Mouse (Mus musculus) liver, embryonic 14.5 days (tissue): ENCODE measurements around the gene Ace. TPM values are rescaled to one million over a fixed set of nuclear protein-coding genes. Genes with fewer than 3 reads are reported as not detected.
"Not testable (repeated sequence)": the region's sequence is repeated elsewhere in the genome, so short reads cannot be mapped to it uniquely, and the experiment has no call there.

Experiments
- ATAC-seq: fragments of 200-750 bp; cut with Nextera tagmentation; 2 replicates; pipeline ENCODE4 v1.8.0; 2017; ENCODE audit warnings: moderate number of reproducible peaks, mild to moderate bottlenecking, moderate library complexity; ENCODE audit not compliant: insufficient read depth
- DNase-seq, 3 experiments: peaks; one replicate each; pipeline ENCODE4 v3.0.0-alpha.2; 2012 to 2013; ENCODE audit warnings: low read depth in 3 of 3, low spot score in 3 of 3
- H3K27ac ChIP-seq: fragments of 300-500 bp; sonication (generic); 2 replicates; pipeline ENCODE4 v1.5.1; 2014; ENCODE audit warnings: moderate library complexity, mild to moderate bottlenecking, control low read depth, inconsistent platforms
- H3K27me3 ChIP-seq: fragments of 300-500 bp; sonication (generic); 2 replicates; pipeline ENCODE4 v1.6.1; 2014; ENCODE audit warnings: mild to moderate bottlenecking, low read length, moderate library complexity; ENCODE audit not compliant: control insufficient read depth, insufficient read depth
- H3K36me3 ChIP-seq: fragments of 300-500 bp; sonication (generic); replicated peaks from 2 replicates; pipeline ENCODE4 v1.6.1; 2014; ENCODE audit warnings: low read depth; ENCODE audit not compliant: control insufficient read depth, insufficient read depth
- H3K4me1 ChIP-seq, 2 experiments: fragments of 200-500 bp in 1 of 2; fragments of 300-500 bp in 1 of 2; sonication (generic) in 1 of 2; replicated peaks; 2 replicates each; pipeline ENCODE4 v1.6.1; 2012 to 2014; ENCODE audit warnings: antibody characterized with exemption in 1 of 2, inconsistent platforms in 1 of 2, low read length in 1 of 2; ENCODE audit not compliant: control insufficient read depth in 2 of 2, insufficient read depth in 2 of 2
- H3K4me2 ChIP-seq: fragments of 300-500 bp; sonication (generic); 2 replicates; pipeline ENCODE4 v1.6.1; 2014; ENCODE audit warnings: low read depth, mild to moderate bottlenecking, control low read depth, moderate library complexity
- H3K4me3 ChIP-seq, 2 experiments: fragments of 200-500 bp in 1 of 2; fragments of 300-500 bp in 1 of 2; sonication (generic) in 1 of 2; 2 replicates each; pipeline ENCODE4 v1.5.1; 2012 to 2014; ENCODE audit warnings: low read depth in 2 of 2, low read length in 2 of 2, mild to moderate bottlenecking in 2 of 2, control low read depth in 1 of 2, inconsistent platforms in 1 of 2, moderate library complexity in 1 of 2; ENCODE audit not compliant: insufficient read depth in 1 of 2
- H3K9ac ChIP-seq: fragments of 300-500 bp; sonication (generic); replicated peaks from 2 replicates; pipeline ENCODE4 v1.6.1; 2014; ENCODE audit warnings: mild to moderate bottlenecking, control low read depth, moderate library complexity
- H3K9me3 ChIP-seq: fragments of 300-500 bp; sonication (generic); 2 replicates; pipeline ENCODE4 v1.6.1; 2016; ENCODE audit warnings: low read length, mixed read lengths; ENCODE audit not compliant: control insufficient read depth
- CTCF ChIP-seq: IDR thresholded peaks from 2 replicates; pipeline ENCODE4 v1.5.1; 2016; ENCODE audit warnings: antibody characterized with exemption, low read depth, control low read depth
- EP300 ChIP-seq: IDR thresholded peaks from 2 replicates; pipeline ENCODE4 v1.6.1; 2016; ENCODE audit warnings: antibody characterized with exemption, low read depth
- whole genome bisulfite sequencing: fragments of 180-500 bp; shearing (Covaris S2); extraction: QIAGEN DNeasy Blood & Tissue Kit; methylation state at CpG from one replicate; pipeline ENCODE4 v1.1.7; 2014; ENCODE audit not compliant: insufficient replicate concordance; 5-methylcytosine and 5-hydroxymethylcytosine counted together
- polyA plus RNA-seq, 2 experiments: library from polyadenylated mRNA; depleted of rRNA in 1 of 2; stranded (reverse) in 1 of 2; unstranded in 1 of 2; fragments of >200 nt; fragmentation: Nextera tagmentation in 1 of 2; extraction: Ambion mirVana in 1 of 2; gene quantifications; 2 replicates each; pipeline versions ENCODE4 v1.2.1 to v1.2.3; 2012 to 2014

Gene Ace
- polyA plus RNA-seq, 2 experiments: 0.07 TPM; not detected in 1

DNA sequence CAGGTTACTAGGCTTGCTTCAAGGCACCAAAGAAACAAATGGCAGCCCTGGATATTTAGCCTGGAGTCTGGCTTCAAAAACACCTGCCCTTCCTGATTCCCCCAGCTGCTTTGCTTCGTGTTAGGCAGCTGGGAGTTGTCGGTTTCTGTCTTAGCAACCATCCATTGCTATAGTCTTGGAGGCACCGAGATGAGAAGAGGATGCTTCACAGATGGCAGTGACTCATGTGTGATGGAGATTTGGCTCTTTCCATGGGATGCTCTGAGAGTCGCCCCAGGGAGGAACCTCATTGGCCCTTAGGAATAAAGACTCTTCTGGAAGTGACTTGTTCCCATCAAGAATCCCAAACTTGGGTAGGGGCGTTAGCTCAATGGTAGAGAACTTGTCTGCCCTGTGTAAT lies 48.7 kb downstream of the Ace start:
- no peaks in the 10 kb centered on the region for H3K9me3 ChIP-seq
- H3K27me3 ChIP-seq: peaks cover 56% of the 10 kb centered on the region
- DNase-seq (no peak), ATAC-seq (no peak)
- no peaks in the 10 kb centered on the region for H3K36me3 ChIP-seq
- TF ChIP-seq EP300: no peak
- no peak overlapping the region for H3K9ac ChIP-seq
- 57% methylated on average over 5 of the region's 5 CpGs for WGBS
- H3K4me3 ChIP-seq: no peak overlapping the region
- no peak overlapping the region for H3K4me2 ChIP-seq
- no peaks in the 10 kb centered on the region for H3K4me1 ChIP-seq
- no peak overlapping the region for H3K27ac ChIP-seq

DNA sequence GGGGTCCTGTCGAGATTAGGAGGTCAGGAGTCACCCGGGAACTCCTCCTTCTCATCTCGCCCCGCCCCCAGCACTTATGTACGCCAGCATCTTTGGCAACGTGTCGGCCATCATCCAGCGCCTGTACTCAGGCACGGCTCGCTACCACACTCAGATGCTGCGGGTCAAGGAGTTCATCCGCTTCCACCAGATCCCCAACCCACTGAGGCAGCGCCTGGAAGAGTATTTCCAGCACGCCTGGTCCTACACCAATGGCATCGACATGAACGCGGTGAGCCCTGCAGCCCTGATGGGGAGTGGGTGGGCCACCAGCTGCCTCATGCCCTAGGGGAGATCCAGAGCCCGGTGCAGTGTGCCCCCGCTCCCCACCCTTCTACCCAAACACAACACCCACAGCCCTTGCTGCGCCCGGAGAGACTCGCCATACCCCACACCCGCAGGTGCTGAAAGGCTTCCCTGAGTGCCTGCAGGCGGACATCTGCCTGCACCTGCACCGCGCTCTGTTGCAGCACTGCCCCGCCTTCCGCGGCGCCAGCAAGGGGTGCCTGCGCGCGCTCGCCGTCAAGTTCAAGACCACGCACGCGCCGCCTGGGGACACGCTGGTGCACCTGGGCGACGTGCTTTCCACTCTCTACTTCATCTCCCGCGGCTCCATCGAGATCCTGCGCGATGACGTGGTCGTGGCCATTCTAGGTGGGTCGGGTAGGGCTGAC lies 52.5 kb downstream of the Ace start:
- no peaks in the 10 kb centered on the region for H3K36me3 ChIP-seq
- no peak overlapping the region for H3K9ac ChIP-seq
- peaks cover 48% of the 10 kb centered on the region for H3K27me3 ChIP-seq
- WGBS: 2% methylated on average over 50 of the region's 50 CpGs
- no peak for DNase-seq
- H3K4me1 ChIP-seq: no peaks in the 10 kb centered on the region
- no peak for TF ChIP-seq CTCF
- TF ChIP-seq EP300: no peak
- no peak overlapping the region for H3K4me2 ChIP-seq
- no peak overlapping the region for H3K4me3 ChIP-seq
- H3K9me3 ChIP-seq: no peaks in the 10 kb centered on the region
- no peak overlapping the region for H3K27ac ChIP-seq
- no peak for ATAC-seq

GRCm38 (mm10) chr11:106025774-106026173 lies 58.0 kb downstream of the Ace start:
- no peak overlapping the region for H3K4me3 ChIP-seq
- peaks cover 7 to 10% of the 10 kb centered on the region in 2 experiments for H3K4me1 ChIP-seq
- H3K36me3 ChIP-seq: peaks cover 2% of the 10 kb centered on the region
- TF ChIP-seq EP300 (no peak; the same call in none of the 2 replicates), CTCF (no peak)
- 34% methylated on average over 3 of the region's 3 CpGs for WGBS
- no peak overlapping the region for H3K27ac ChIP-seq
- peaks cover 15% of the 10 kb centered on the region for H3K27me3 ChIP-seq
- H3K9me3 ChIP-seq: no peaks in the 10 kb centered on the region
- H3K9ac ChIP-seq: no peak overlapping the region
- no peak overlapping the region for H3K4me2 ChIP-seq
- DNase-seq (no peak), ATAC-seq (peak; percentile 55; the same call in 1 of the 2 replicates)

DNA sequence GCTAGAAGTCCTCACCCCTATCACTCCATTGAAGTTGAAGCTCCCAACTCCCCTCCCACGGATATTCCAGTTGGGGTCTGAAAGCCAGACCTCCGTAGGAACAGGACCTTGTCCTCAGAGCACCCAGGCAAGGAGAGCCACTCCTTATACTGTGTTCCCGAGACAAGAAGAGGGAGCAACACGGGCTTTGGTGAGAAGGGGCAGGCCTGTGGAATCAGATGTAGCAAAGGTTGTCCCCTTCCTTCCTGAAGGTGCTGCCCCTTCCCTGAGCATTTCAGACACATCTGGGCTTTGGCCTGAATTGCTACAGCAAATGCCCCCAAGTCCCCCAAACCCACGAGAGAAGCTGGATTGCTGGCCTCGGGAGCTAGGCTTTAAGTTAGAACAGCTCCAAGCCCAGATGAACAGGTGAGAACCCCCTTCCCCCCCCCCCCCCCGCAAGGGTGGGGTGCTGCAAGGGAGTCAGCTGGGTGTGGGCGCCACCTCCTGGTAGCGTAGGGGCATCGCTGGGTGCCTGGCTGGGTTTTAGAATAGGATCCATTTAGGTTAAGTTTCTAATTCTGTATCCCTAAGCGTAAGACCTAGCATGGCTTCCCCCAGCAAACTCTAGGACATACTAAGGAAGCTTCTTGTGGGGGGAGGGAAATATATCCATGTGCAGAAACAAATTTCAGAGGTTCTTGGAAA lies 58.9 kb downstream of the Ace start:
- Histone ChIP-seq H3K27ac (no peak overlapping the region), H3K9ac (no peak overlapping the region), H3K9me3 (no peaks in the 10 kb centered on the region), H3K36me3 (peaks cover 2% of the 10 kb centered on the region), H3K4me2 (0 out of 2 replicates have a peak overlapping the region, but pooled peaks have one; percentile 8), H3K27me3 (peaks cover 7% of the 10 kb centered on the region), H3K4me3 (no peak overlapping the region), H3K4me1 (peaks cover 7 to 10% of the 10 kb centered on the region in 2 experiments)
- no peak for TF ChIP-seq EP300
- peak; percentile 87 for TF ChIP-seq CTCF
- peak; percentile 40 for ATAC-seq
- DNase-seq: peak in 1 of 3 experiments; percentile 27
- 29% methylated on average over 11 of the region's 11 CpGs for WGBS

- peaks cover 7 to 10% of the 10 kb centered on the region in 2 experiments for H3K4me1 ChIP-seq
- ATAC-seq (peak; percentile 16; the same call in 1 of the 2 replicates), DNase-seq (no peak)
- no peak overlapping the region for H3K27ac ChIP-seq
- WGBS: 85% methylated on average over 5 of the region's 5 CpGs
- peaks cover 2% of the 10 kb centered on the region for H3K36me3 ChIP-seq
- peaks cover 2% of the 10 kb centered on the region; the same call in 1 of the 2 replicates for H3K27me3 ChIP-seq
- H3K4me2 ChIP-seq: no peak overlapping the region
- TF ChIP-seq CTCF (no peak), EP300 (no peak)
- no peaks in the 10 kb centered on the region for H3K9me3 ChIP-seq
- no peak overlapping the region for H3K9ac ChIP-seq
- H3K4me3 ChIP-seq: no peak overlapping the region
Measured at GRCm38 (mm10) chr11:106027607-106028006, 59.9 kb downstream of the Ace start.

DNA sequence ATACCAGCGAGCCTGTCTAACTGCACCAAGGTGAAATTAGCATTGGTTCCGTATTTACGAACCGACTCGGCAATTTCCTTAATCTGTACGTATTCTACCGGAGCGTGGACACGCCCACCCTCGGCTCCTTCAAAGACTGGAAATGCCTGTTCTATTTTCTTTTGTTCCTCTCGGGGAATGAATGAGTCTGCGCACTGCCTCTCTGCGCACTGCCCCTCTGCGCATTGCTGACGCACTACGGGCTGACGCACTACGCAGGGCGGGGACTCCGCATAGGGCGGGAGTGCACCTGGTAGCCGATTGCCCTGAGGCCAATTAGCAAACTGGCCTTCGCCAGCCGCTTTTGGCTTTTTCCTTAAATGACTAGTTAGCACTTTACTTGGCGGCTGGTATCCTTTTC lies 64.3 kb downstream of the Ace start:
- not testable (repeated sequence) for H3K4me1 ChIP-seq, H3K9me3 ChIP-seq, DNase-seq, H3K27ac ChIP-seq, ATAC-seq, H3K27me3 ChIP-seq, H3K36me3 ChIP-seq
- Histone ChIP-seq H3K9ac (peak overlapping the region; percentile 57; the same call in 1 of the 2 replicates), H3K4me2 (peak overlapping the region; percentile 56), H3K4me3 (peak overlapping the region; percentile 54 to 72)
- WGBS: 16% methylated on average over 7 of the region's 25 CpGs
